Mouse (Mus musculus): ENCODE measurements at regions not wholly inside any gene's neighbourhood (a gene's known extent, or its start where the extent isn't known, plus 50 kb on each side); places are given as distances from the start of the nearest gene placed in this dataset.

DNA sequence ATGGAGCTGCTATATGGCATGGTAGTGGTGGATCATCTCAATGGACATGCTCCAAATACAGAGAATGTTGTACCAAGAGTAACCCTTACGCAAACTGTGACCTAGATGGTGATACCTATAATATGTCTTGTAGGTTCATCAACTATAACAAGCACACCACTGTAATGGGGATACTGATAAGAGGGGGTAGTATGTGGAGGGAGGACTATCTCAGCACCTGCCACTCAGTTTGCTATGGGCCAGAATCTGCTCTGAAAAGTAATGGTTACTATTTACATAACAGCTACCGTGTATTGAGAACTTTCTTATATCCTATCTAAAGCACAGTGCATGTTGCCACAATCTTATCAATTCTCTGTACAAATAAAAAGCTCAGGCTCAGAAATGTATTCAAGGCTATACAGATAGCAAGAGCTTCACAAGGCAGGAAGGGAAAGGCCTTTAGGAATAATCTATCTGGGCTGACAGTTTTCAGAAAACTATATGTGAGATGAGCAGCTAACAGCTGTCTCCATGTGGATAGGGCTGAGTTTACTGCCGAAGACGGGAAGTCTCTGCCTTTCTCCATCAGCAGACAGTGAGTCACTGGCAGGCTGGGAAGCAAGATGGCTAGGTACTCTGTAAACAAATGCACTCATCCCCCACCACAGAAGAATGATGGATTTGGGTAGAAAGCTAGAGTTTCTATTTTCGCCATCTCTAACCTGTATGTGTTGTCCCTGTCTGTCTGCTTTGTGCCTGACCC is 77.1 kb upstream of the Nck2 start:
- DNase-seq, result no peak

DNA sequence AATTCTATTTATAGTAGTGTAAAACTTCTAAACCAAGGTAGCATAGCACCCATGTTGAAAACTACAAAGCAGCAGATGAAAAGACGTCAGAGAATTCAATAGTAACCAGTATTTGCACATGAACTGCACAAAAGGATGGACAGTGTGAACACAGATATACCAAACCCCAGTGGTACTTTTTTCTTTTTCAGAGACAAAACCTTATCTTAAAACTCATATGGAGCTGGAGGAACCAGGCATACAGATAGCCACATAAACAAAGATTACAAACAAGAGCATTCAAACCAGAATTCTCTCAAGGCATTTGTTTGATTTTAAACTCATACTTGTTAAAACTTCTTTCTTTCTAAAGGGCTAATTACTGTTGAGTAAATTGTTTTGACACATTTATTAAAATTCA is 72.5 kb upstream of the Nck2 start:
- DNase-seq, result no peak

DNA sequence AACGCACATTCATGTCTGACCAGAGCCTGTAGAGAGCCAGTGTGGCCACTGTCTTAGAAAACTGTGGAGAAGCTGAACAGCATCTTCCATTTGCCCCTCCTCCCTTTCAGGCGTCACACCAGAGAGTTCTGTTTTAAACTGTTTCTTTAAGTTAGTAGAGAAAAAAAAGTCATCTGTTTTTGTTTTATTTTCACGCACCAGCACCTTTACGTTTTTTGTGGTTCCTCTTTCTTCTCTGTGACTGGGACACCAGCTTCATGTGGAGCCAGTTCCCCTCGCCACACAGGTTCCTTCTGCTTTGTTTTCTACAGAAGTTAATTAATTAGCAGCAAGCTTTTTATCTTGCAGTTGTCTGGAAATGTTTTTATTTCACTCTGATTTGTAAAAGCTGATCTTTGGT is 69.4 kb upstream of the Nck2 start:
- DNase-seq, result no peak

DNA sequence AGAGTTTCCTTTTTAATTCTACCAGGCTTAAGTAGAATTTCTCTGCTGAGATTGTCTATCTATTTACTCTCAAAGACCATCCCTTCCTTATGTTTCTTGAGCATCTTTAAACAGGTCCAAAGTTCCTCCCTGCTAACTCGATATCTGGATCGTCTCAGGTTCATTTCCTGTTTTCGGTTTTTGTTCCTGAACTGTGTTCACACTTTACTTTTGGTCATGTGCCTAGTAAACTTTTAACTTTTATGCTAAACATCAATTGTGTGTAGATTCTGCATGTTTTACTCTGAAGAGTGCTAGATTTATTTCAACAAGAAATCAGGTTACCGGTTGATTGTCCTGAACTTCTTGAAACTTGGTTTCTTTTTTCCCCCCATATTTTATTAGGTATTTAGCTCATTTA is 68.5 kb upstream of the Nck2 start:
- no peak for DNase-seq

DNA sequence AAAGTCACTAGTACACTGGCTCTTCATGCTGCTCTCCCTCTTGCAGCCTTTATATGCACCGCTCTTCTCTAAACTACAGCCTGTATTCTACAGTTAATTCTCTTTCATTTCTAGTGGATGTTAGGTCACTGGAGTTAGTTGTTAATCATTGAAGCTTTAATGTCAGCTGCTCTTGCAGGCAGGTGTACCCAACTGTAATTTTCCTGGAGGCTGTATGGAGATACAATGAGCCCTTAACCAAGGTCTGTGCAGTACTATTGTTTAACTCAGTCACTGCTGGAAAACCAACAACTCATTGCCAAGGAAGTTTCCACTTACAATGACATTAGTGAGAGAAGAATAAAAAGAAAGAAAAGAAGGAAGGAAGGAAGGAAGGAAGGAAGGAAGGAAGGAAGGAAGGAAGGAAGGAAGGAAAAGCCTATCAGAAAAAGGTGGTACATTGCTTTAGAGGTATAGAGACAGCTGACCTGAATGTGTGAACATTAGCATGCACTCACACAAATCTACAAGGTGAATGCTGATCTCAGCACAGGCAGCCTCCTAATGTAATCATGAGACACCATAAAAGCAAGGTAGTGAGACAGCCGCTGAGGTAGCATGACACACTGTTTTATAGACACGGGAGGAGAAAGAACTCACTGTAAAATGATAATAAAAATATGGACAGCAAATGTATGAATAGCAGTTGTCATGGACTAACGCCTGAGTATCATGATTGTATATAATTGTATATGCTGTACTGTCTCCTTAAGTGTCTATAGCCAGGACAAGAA is 66.7 kb upstream of the Nck2 start:
- DNase-seq, result no peak

DNA sequence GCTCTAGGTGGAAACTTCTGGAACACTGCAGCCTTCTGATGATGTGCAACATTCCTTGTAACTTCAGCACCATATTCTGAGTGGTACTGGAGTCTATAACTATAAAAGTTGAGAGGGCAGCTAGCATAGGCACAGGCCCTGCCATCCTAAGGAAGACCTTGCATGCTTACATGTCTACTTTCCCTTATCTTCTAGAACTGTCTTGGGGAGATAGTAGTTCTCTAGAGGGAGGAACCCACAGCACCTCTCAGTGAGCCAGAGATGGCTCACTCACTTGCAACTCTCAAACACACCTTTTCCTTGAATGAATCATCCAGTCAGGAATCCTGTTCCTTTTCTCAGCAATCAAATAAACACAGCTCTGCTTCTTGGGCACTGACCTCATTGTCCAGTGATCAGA is 59.4 kb upstream of the Nck2 start:
- DNase-seq, result no peak

DNA sequence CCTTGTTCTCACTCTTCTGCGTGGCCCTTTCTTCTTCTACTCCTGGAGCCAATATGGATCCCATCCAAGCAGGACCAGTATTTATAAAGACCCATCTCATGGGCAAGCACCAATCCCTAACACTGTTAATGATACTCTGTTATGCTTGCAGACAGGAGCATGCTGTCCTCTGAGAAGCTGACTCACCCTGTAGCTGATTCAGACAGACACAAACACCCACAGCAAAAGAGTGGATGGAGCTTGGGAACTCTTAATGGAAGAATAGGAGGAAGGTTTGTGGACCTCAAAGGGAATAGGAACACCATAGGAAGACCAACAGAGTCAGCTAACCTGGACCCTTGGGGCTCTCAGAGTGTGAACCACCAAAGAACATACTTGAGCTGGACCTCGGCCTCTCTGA is 50.3 kb upstream of the Nck2 start:
- no peak for DNase-seq

Measured in kidney, postnatal 10 days (tissue).